Mouse (Mus musculus): ENCODE results near the gene Paox. TPM values are rescaled to one million over a fixed set of nuclear protein-coding genes. Genes with fewer than 3 reads are reported as not detected.

Gene Paox
- polyA plus RNA-seq, 1 experiment from 2014 or later: 12.4 TPM

GRCm38 (mm10) chr7:140179176-140179575 lies 63.6 kb downstream of the Paox start:
- Histone ChIP-seq H3K4me1 (ENCODE audit: control insufficient read depth in 2 of 2, insufficient read depth in 2 of 2, low read length in 2 of 2) (no peaks in the 10 kb centered on the region), H3K4me2 (ENCODE audit: low read length) (no peak overlapping the region), H3K27ac (replicated peaks in 1 of 2; ENCODE audit: control insufficient read depth in 1 of 2, insufficient read depth in 1 of 2, low read depth in 2 of 2, low read length in 2 of 2) (no peak overlapping the region), H3K4me3 (ENCODE audit: control insufficient read depth in 1 of 2, insufficient read depth in 1 of 2, low read depth in 1 of 2, low read length in 2 of 2) (no peak overlapping the region), H3K9me3 (ENCODE audit: control insufficient read depth, low read length) (no peaks in the 10 kb centered on the region), H3K27me3 (ENCODE audit: control insufficient read depth, insufficient read depth, low read length) (no peaks in the 10 kb centered on the region), H3K9ac (ENCODE audit: low read length) (no peak overlapping the region), H3K36me3 (ENCODE audit: control insufficient read depth, insufficient read depth, low read length) (no peaks in the 10 kb centered on the region)
- 82% methylated on average over 2 of the region's 2 CpGs for WGBS
- ATAC-seq (ENCODE audit: insufficient number of reproducible peaks, insufficient read depth, low FRiP score, low read depth): no peak

DNA sequence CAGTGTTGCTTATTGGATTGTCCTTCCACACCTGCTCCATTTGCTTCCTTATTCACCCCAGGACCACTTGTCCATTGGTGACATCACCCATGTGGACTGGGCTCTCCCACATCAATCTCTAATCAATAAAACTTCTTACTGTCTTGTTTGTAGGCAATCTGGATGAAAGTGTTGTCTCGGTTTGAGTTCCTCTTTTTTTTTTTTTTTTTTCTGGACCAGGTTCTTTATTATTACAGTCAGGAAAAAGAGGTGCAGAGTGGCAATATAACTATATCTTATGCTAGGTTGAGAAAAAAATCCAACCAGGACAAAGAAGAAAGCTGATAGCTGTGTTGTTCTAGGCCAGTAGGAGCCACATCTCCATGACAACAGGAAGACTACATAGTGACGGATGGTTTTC lies 65.1 kb downstream of the Paox start:
- no peaks in the 10 kb centered on the region for H3K9me3 ChIP-seq (ENCODE audit: control insufficient read depth, low read length)
- no peak overlapping the region for H3K9ac ChIP-seq (ENCODE audit: low read length)
- H3K4me1 ChIP-seq (ENCODE audit: control insufficient read depth in 2 of 2, insufficient read depth in 2 of 2, low read length in 2 of 2): no peaks in the 10 kb centered on the region
- WGBS: 76% methylated on average over 2 of the region's 2 CpGs
- ATAC-seq (ENCODE audit: insufficient number of reproducible peaks, insufficient read depth, low FRiP score, low read depth): no peak
- H3K4me2 ChIP-seq (ENCODE audit: low read length): no peak overlapping the region
- H3K27ac ChIP-seq (replicated peaks in 1 of 2; ENCODE audit: control insufficient read depth in 1 of 2, insufficient read depth in 1 of 2, low read depth in 2 of 2, low read length in 2 of 2): no peak overlapping the region
- H3K36me3 ChIP-seq (ENCODE audit: control insufficient read depth, insufficient read depth, low read length): no peaks in the 10 kb centered on the region
- H3K27me3 ChIP-seq (ENCODE audit: control insufficient read depth, insufficient read depth, low read length): no peaks in the 10 kb centered on the region
- no peak overlapping the region for H3K4me3 ChIP-seq (ENCODE audit: control insufficient read depth in 1 of 2, insufficient read depth in 1 of 2, low read depth in 1 of 2, low read length in 2 of 2)

- Histone ChIP-seq H3K36me3 (ENCODE audit: control insufficient read depth, insufficient read depth, low read length) (no peaks in the 10 kb centered on the region), H3K4me2 (ENCODE audit: low read length) (no peak overlapping the region), H3K27ac (replicated peaks in 1 of 2; ENCODE audit: control insufficient read depth in 1 of 2, insufficient read depth in 1 of 2, low read depth in 2 of 2, low read length in 2 of 2) (no peak overlapping the region), H3K4me1 (ENCODE audit: control insufficient read depth in 2 of 2, insufficient read depth in 2 of 2, low read length in 2 of 2) (no peaks in the 10 kb centered on the region), H3K9ac (ENCODE audit: low read length) (no peak overlapping the region), H3K4me3 (ENCODE audit: control insufficient read depth in 1 of 2, insufficient read depth in 1 of 2, low read depth in 1 of 2, low read length in 2 of 2) (no peak overlapping the region), H3K9me3 (ENCODE audit: control insufficient read depth, low read length) (no peaks in the 10 kb centered on the region), H3K27me3 (ENCODE audit: control insufficient read depth, insufficient read depth, low read length) (no peaks in the 10 kb centered on the region)
- no peak for ATAC-seq (ENCODE audit: insufficient number of reproducible peaks, insufficient read depth, low FRiP score, low read depth)
- WGBS: 78% methylated on average over 4 of the region's 4 CpGs
Measured at GRCm38 (mm10) chr7:140184206-140184605, 68.6 kb downstream of the Paox start.

Other genes with a start within 250 kb of the Paox start
- 0.09 and 0.16 TPM in 2 replicates for gene Kndc1, start 221.1 kb upstream of the Paox start, polyA plus RNA-seq (2014; fragmentation: Nextera tagmentation; extraction: Ambion mirVana)
- not detected in 2 replicates for gene Utf1, start 172.0 kb upstream of the Paox start, polyA plus RNA-seq (2014; fragmentation: Nextera tagmentation; extraction: Ambion mirVana)
- 0.22 TPM in 1 of 2 replicates, not detected in the other for gene 6430531B16Rik, start 137.0 kb upstream of the Paox start, polyA plus RNA-seq (2014; fragmentation: Nextera tagmentation; extraction: Ambion mirVana)
- 0.82 and 1.5 TPM in 2 replicates for gene Adam8, start 123.2 kb upstream of the Paox start, polyA plus RNA-seq (2014; fragmentation: Nextera tagmentation; extraction: Ambion mirVana)
- gene Zfp511, start 79.4 kb upstream of the Paox start, polyA plus RNA-seq (2014; fragmentation: Nextera tagmentation; extraction: Ambion mirVana): 33.7 and 34.6 TPM in 2 replicates
- gene Tubgcp2, start 79.1 kb upstream of the Paox start, polyA plus RNA-seq (2014; fragmentation: Nextera tagmentation; extraction: Ambion mirVana): 32.8 and 34.2 TPM in 2 replicates
- gene Msx3, start 66.7 kb upstream of the Paox start, polyA plus RNA-seq (2014; fragmentation: Nextera tagmentation; extraction: Ambion mirVana): not detected in 2 replicates
- gene Caly, start 33.3 kb upstream of the Paox start, polyA plus RNA-seq (2014; fragmentation: Nextera tagmentation; extraction: Ambion mirVana): 0.20 and 0.42 TPM in 2 replicates
- gene Prap1, start 22.4 kb upstream of the Paox start, polyA plus RNA-seq (2014; fragmentation: Nextera tagmentation; extraction: Ambion mirVana): 0.59 TPM in 1 of 2 replicates, not detected in the other
- 108 and 111 TPM in 2 replicates for gene Fuom, start 13.4 kb upstream of the Paox start, polyA plus RNA-seq (2014; fragmentation: Nextera tagmentation; extraction: Ambion mirVana)
- gene Echs1, start 677 bp downstream of the Paox start, polyA plus RNA-seq (2014; fragmentation: Nextera tagmentation; extraction: Ambion mirVana): 220 and 227 TPM in 2 replicates
- gene Mtg1, start 21.8 kb downstream of the Paox start, polyA plus RNA-seq (2014; fragmentation: Nextera tagmentation; extraction: Ambion mirVana): 38.2 and 40.8 TPM in 2 replicates
- gene Sprn, start 39.1 kb downstream of the Paox start, polyA plus RNA-seq (2014; fragmentation: Nextera tagmentation; extraction: Ambion mirVana): 0.11 TPM in 1 of 2 replicates, not detected in the other
- gene Olfr522, start 49.0 kb downstream of the Paox start, polyA plus RNA-seq (2014; fragmentation: Nextera tagmentation; extraction: Ambion mirVana): not detected in 2 replicates
- gene Olfr523, start 57.4 kb downstream of the Paox start, polyA plus RNA-seq (2014; fragmentation: Nextera tagmentation; extraction: Ambion mirVana): not detected in 2 replicates
- gene Olfr524, start 90.2 kb downstream of the Paox start, polyA plus RNA-seq (2014; fragmentation: Nextera tagmentation; extraction: Ambion mirVana): not detected in 2 replicates
- not detected in 2 replicates for gene Cd163l1, start 102.5 kb downstream of the Paox start, polyA plus RNA-seq (2014; fragmentation: Nextera tagmentation; extraction: Ambion mirVana)
- not detected in 2 replicates for gene 5830411N06Rik, start 131.5 kb downstream of the Paox start, polyA plus RNA-seq (2014; fragmentation: Nextera tagmentation; extraction: Ambion mirVana)
- not detected in 2 replicates for gene Olfr525, start 205.1 kb downstream of the Paox start, polyA plus RNA-seq (2014; fragmentation: Nextera tagmentation; extraction: Ambion mirVana)
- gene Olfr527, start 218.2 kb downstream of the Paox start, polyA plus RNA-seq (2014; fragmentation: Nextera tagmentation; extraction: Ambion mirVana): not detected in 2 replicates
- not detected in 2 replicates for gene Olfr60, start 245.9 kb downstream of the Paox start, polyA plus RNA-seq (2014; fragmentation: Nextera tagmentation; extraction: Ambion mirVana)